Mouse (Mus musculus) heart, postnatal 0 days (tissue): ENCODE measurements around the gene Fgfr1op2. TPM values are rescaled to one million over a fixed set of nuclear protein-coding genes. Genes with fewer than 3 reads are reported as not detected.

Source experiments
- ATAC-seq: fragments of 200-750 bp; cut with Nextera tagmentation; 2 replicates; pipeline ENCODE4 v1.8.0; 2017; ENCODE audit warnings: low read depth, moderate number of reproducible peaks, moderate library complexity; ENCODE audit not compliant: insufficient read depth
- DNase-seq: peaks from one replicate; pipeline ENCODE4 v3.0.0-alpha.2; 2016; ENCODE audit warnings: low spot score
- H3K27ac ChIP-seq: fragments of 300-500 bp; sonication (generic); 2 replicates; pipeline ENCODE4 v1.5.1; 2014; ENCODE audit warnings: low read depth, mild to moderate bottlenecking
- H3K27me3 ChIP-seq: fragments of 300-500 bp; sonication (generic); 2 replicates; pipeline ENCODE4 v1.6.1; 2014; ENCODE audit warnings: low read length, mixed read lengths; ENCODE audit not compliant: control insufficient read depth, insufficient read depth
- H3K36me3 ChIP-seq: fragments of 300-500 bp; sonication (generic); replicated peaks from 2 replicates; pipeline ENCODE4 v1.6.1; 2014; ENCODE audit warnings: low read length, mixed read lengths; ENCODE audit not compliant: control insufficient read depth, insufficient read depth
- H3K4me1 ChIP-seq: fragments of 300-500 bp; sonication (generic); 2 replicates; pipeline ENCODE4 v1.6.1; 2014; ENCODE audit warnings: antibody characterized with exemption; ENCODE audit not compliant: control insufficient read depth, insufficient read depth
- H3K4me2 ChIP-seq: fragments of 300-500 bp; sonication (generic); 2 replicates; pipeline ENCODE4 v1.6.1; 2014; ENCODE audit warnings: low read depth, mild to moderate bottlenecking, low read length, moderate library complexity
- H3K4me3 ChIP-seq: fragments of 300-500 bp; sonication (generic); 2 replicates; pipeline ENCODE4 v1.5.1; 2014; ENCODE audit warnings: low read depth, low read length
- H3K9ac ChIP-seq: fragments of 300-500 bp; sonication (generic); replicated peaks from 2 replicates; pipeline ENCODE4 v1.6.1; 2014; ENCODE audit warnings: low read depth, low read length, mixed read lengths
- H3K9me3 ChIP-seq: fragments of 300-500 bp; sonication (generic); replicated peaks from 2 replicates; pipeline ENCODE4 v1.6.1; 2016; ENCODE audit warnings: low read length; ENCODE audit not compliant: control insufficient read depth
- CTCF ChIP-seq: IDR thresholded peaks from 2 replicates; pipeline ENCODE4 v1.5.1; 2016; ENCODE audit warnings: antibody characterized with exemption, control low read depth, low read depth
- EP300 ChIP-seq: IDR thresholded peaks from 2 replicates; pipeline ENCODE4 v1.6.1; 2016; ENCODE audit warnings: antibody characterized with exemption, low read depth
- WGBS: fragments of 180-500 bp; shearing (Covaris S2); extraction: QIAGEN DNeasy Blood & Tissue Kit; methylation state at CpG from one replicate; pipeline ENCODE4 v1.1.7; 2014; 5-methylcytosine and 5-hydroxymethylcytosine counted together
- polyA plus RNA-seq: library from polyadenylated mRNA; unstranded; fragments of >200 nt; fragmentation: Nextera tagmentation; extraction: Ambion mirVana; gene quantifications from 2 replicates; pipeline ENCODE4 v1.2.1, GENCODE M21; 2015
- total RNA-seq: library from RNA; depleted of rRNA; stranded (reverse); fragments of >200 nt; gene quantifications from 2 replicates; pipeline ENCODE4 v1.2.3, GENCODE M21; 2014; ENCODE audit warnings: low replicate concordance

The Fgfr1op2 gene
- total and polyA plus RNA-seq, 2 experiments from 2014 or later = 61.4 to 87.8 TPM

- H3K4me1 ChIP-seq = peaks cover 17% of the 10 kb centered on the region; the same call in 1 of the 2 replicates
- 0% methylated on average over 22 of the region's 22 CpGs for WGBS
- H3K4me2 ChIP-seq = peak overlapping the region; percentile 96
- DNase-seq (peak; percentile 60), ATAC-seq (peak; percentile 47)
- no peaks in the 10 kb centered on the region for H3K27me3 ChIP-seq
- H3K9me3 ChIP-seq = no peaks in the 10 kb centered on the region
- H3K36me3 ChIP-seq = peaks cover 3% of the 10 kb centered on the region; the same call in 1 of the 2 replicates
- H3K4me3 ChIP-seq = peak overlapping the region; percentile 92
- H3K27ac ChIP-seq = peak overlapping the region; percentile 98
- TF ChIP-seq CTCF = no peak
- no peak for TF ChIP-seq EP300
- peak overlapping the region; percentile 93 for H3K9ac ChIP-seq
These were observed 1.1 kb downstream of the Fgfr1op2 start for GRCm38 (mm10) chr6:146578111-146578531.

- H3K9me3 ChIP-seq = no peaks in the 10 kb centered on the region
- 3% methylated on average over 7 of the region's 7 CpGs for WGBS
- H3K27ac ChIP-seq = peak overlapping the region; percentile 98
- DNase-seq (peak; percentile 11), ATAC-seq (no peak)
- peaks cover 17% of the 10 kb centered on the region; the same call in 1 of the 2 replicates for H3K4me1 ChIP-seq
- no peak for TF ChIP-seq CTCF
- H3K27me3 ChIP-seq = no peaks in the 10 kb centered on the region
- peak overlapping the region; percentile 93 for H3K9ac ChIP-seq
- peak overlapping the region; percentile 92 for H3K4me3 ChIP-seq
- peaks cover 3% of the 10 kb centered on the region; the same call in 1 of the 2 replicates for H3K36me3 ChIP-seq
- peak overlapping the region; percentile 96 for H3K4me2 ChIP-seq
These were observed 1.6 kb downstream of the Fgfr1op2 start for GRCm38 (mm10) chr6:146578586-146578985.

- WGBS = 27% methylated on average over 2 of the region's 2 CpGs
- Histone ChIP-seq H3K4me2 (no peak overlapping the region), H3K27me3 (no peaks in the 10 kb centered on the region), H3K36me3 (peaks cover 5% of the 10 kb centered on the region), H3K9me3 (no peaks in the 10 kb centered on the region), H3K4me1 (peaks cover 14% of the 10 kb centered on the region; the same call in 1 of the 2 replicates), H3K4me3 (no peak overlapping the region), H3K27ac (no peak overlapping the region), H3K9ac (no peak overlapping the region)
- ATAC-seq (no peak), DNase-seq (no peak)
- TF ChIP-seq CTCF = no peak
- TF ChIP-seq EP300 = no peak
These were observed 3.5 kb downstream of the Fgfr1op2 start for GRCm38 (mm10) chr6:146580381-146580926.

- no peak overlapping the region for H3K9ac ChIP-seq
- no peak overlapping the region for H3K4me3 ChIP-seq
- 68% methylated on average over 2 of the region's 2 CpGs for WGBS
- no peak for DNase-seq
- no peak overlapping the region for H3K27ac ChIP-seq
- H3K4me2 ChIP-seq = no peak overlapping the region
- H3K27me3 ChIP-seq = no peaks in the 10 kb centered on the region
- H3K4me1 ChIP-seq = peaks cover 5% of the 10 kb centered on the region; the same call in 1 of the 2 replicates
- H3K36me3 ChIP-seq = peaks cover 30% of the 10 kb centered on the region
- no peak for TF ChIP-seq CTCF
- TF ChIP-seq EP300 = no peak
- H3K9me3 ChIP-seq = no peaks in the 10 kb centered on the region
- ATAC-seq = no peak
These were observed 6.5 kb downstream of the Fgfr1op2 start for GRCm38 (mm10) chr6:146583366-146584046.

GRCm38 (mm10) chr6:146585134-146585533 lies 8.1 kb downstream of the Fgfr1op2 start:
- H3K4me1 ChIP-seq = no peaks in the 10 kb centered on the region
- H3K9ac ChIP-seq = no peak overlapping the region
- H3K4me3 ChIP-seq = no peak overlapping the region
- H3K9me3 ChIP-seq = no peaks in the 10 kb centered on the region
- WGBS = 87% methylated on average over 5 of the region's 5 CpGs
- no peak for ATAC-seq
- H3K27ac ChIP-seq = no peak overlapping the region
- TF ChIP-seq CTCF (no peak), EP300 (no peak)
- peaks cover 46% of the 10 kb centered on the region for H3K36me3 ChIP-seq
- DNase-seq = no peak
- no peak overlapping the region for H3K4me2 ChIP-seq
- no peaks in the 10 kb centered on the region for H3K27me3 ChIP-seq

- no peak for DNase-seq
- no peaks in the 10 kb centered on the region for H3K4me1 ChIP-seq
- H3K36me3 ChIP-seq = peaks cover 83% of the 10 kb centered on the region
- H3K9ac ChIP-seq = no peak overlapping the region
- H3K27ac ChIP-seq = no peak overlapping the region
- no peak overlapping the region for H3K4me3 ChIP-seq
- no peaks in the 10 kb centered on the region for H3K27me3 ChIP-seq
- TF ChIP-seq CTCF = no peak
- no peaks in the 10 kb centered on the region for H3K9me3 ChIP-seq
- ATAC-seq = no peak
- H3K4me2 ChIP-seq = no peak overlapping the region
- WGBS = 76% methylated on average over 4 of the region's 4 CpGs
These were observed 25.6 kb downstream of the Fgfr1op2 start for GRCm38 (mm10) chr6:146602601-146603000.
